Mouse (Mus musculus): Measurements from ENCODE around the gene Kif17. TPM values are rescaled to one million over a fixed set of nuclear protein-coding genes. Genes with fewer than 3 reads are reported as not detected.

Gene Kif17
- total and polyA plus RNA-seq, 3 experiments = 0.16 TPM; not detected in 1

- peaks cover 39% of the 10 kb centered on the region for H3K27me3 ChIP-seq (ENCODE audit: insufficient read depth, low read length)
- H3K4me1 ChIP-seq (ENCODE audit: insufficient read depth, low read depth, low read length) = no peaks in the 10 kb centered on the region
- no peaks in the 10 kb centered on the region for H3K36me3 ChIP-seq (replicated peaks)
- H3K4me3 ChIP-seq (ENCODE audit: low read depth, low read length) = no peak overlapping the region
- H3K9me3 ChIP-seq (replicated peaks) = no peaks in the 10 kb centered on the region; the same call in 1 of the 2 replicates
- no peak for ATAC-seq (ENCODE audit: extremely low read depth, insufficient number of reproducible peaks, low FRiP score, poor library complexity, severe bottlenecking)
- TF ChIP-seq POLR2AphosphoS5 (IDR thresholded peaks at IDR 0.05; ENCODE audit: insufficient replicate concordance, low read depth, low read length) = no peak
- no peak for TF ChIP-seq GATA1 (IDR thresholded peaks at IDR 0.05; ENCODE audit: borderline replicate concordance, low read length)
- no peak for TF ChIP-seq GATA2 (IDR thresholded peaks at IDR 0.05; ENCODE audit: borderline replicate concordance, low read depth, low read length)
- TF ChIP-seq TAL1 (conservative IDR thresholded peaks at IDR 0.05; ENCODE audit: low read depth, low read length) = no peak
- TF ChIP-seq CTCF (IDR thresholded peaks at IDR 0.05; ENCODE audit: low read depth, low read length) = no peak
- no peak for DNase-seq (ENCODE audit: low spot score)
These were observed 22.1 kb downstream of the Kif17 start for GRCm38 (mm10) chr4:138272011-138272997.

GRCm38 (mm10) chr4:138278346-138278745, 28.1 kb downstream of the Kif17 start:
- Histone ChIP-seq H3K4me1 (ENCODE audit: insufficient read depth, low read depth, low read length) (peaks cover 3% of the 10 kb centered on the region), H3K27me3 (ENCODE audit: insufficient read depth, low read length) (peaks cover 22% of the 10 kb centered on the region; the same call in 1 of the 2 replicates), H3K4me3 (ENCODE audit: low read depth, low read length) (no peak overlapping the region), H3K9me3 (replicated peaks) (no peaks in the 10 kb centered on the region), H3K36me3 (replicated peaks) (no peaks in the 10 kb centered on the region)
- DNase-seq (ENCODE audit: low spot score) = no peak
- TF ChIP-seq TAL1 (conservative IDR thresholded peaks at IDR 0.05; ENCODE audit: low read depth, low read length) = no peak
- no peak for TF ChIP-seq GATA2 (IDR thresholded peaks at IDR 0.05; ENCODE audit: borderline replicate concordance, low read depth, low read length)
- TF ChIP-seq GATA1 (IDR thresholded peaks at IDR 0.05; ENCODE audit: borderline replicate concordance, low read length) = no peak
- TF ChIP-seq POLR2AphosphoS5 (IDR thresholded peaks at IDR 0.05; ENCODE audit: insufficient replicate concordance, low read depth, low read length) = no peak
- TF ChIP-seq CTCF (IDR thresholded peaks at IDR 0.05; ENCODE audit: low read depth, low read length) = no peak
- ATAC-seq (ENCODE audit: extremely low read depth, insufficient number of reproducible peaks, low FRiP score, poor library complexity, severe bottlenecking) = no peak

- Histone ChIP-seq H3K27me3 (ENCODE audit: insufficient read depth, low read length) (peaks cover 32% of the 10 kb centered on the region; the same call in 1 of the 2 replicates), H3K36me3 (replicated peaks) (no peaks in the 10 kb centered on the region), H3K4me3 (ENCODE audit: low read depth, low read length) (no peak overlapping the region), H3K4me1 (ENCODE audit: insufficient read depth, low read depth, low read length) (peaks cover 3% of the 10 kb centered on the region), H3K9me3 (replicated peaks) (no peaks in the 10 kb centered on the region)
- ATAC-seq (ENCODE audit: extremely low read depth, insufficient number of reproducible peaks, low FRiP score, poor library complexity, severe bottlenecking) = peak; percentile 80
- TF ChIP-seq GATA1 (IDR thresholded peaks at IDR 0.05; ENCODE audit: borderline replicate concordance, low read length) (no peak), GATA2 (IDR thresholded peaks at IDR 0.05; ENCODE audit: borderline replicate concordance, low read depth, low read length) (no peak), CTCF (IDR thresholded peaks at IDR 0.05; ENCODE audit: low read depth, low read length) (peak; percentile 99), POLR2AphosphoS5 (IDR thresholded peaks at IDR 0.05; ENCODE audit: insufficient replicate concordance, low read depth, low read length) (no peak), TAL1 (conservative IDR thresholded peaks at IDR 0.05; ENCODE audit: low read depth, low read length) (no peak)
- peak; percentile 82 for DNase-seq (ENCODE audit: low spot score)
These were observed 32.6 kb downstream of the Kif17 start for GRCm38 (mm10) chr4:138282834-138283233.

- DNase-seq (ENCODE audit: low spot score) (no peak), ATAC-seq (ENCODE audit: extremely low read depth, insufficient number of reproducible peaks, low FRiP score, poor library complexity, severe bottlenecking) (no peak)
- Histone ChIP-seq H3K4me1 (ENCODE audit: insufficient read depth, low read depth, low read length) (no peaks in the 10 kb centered on the region), H3K9me3 (replicated peaks) (no peaks in the 10 kb centered on the region), H3K27me3 (ENCODE audit: insufficient read depth, low read length) (peaks cover 43% of the 10 kb centered on the region), H3K4me3 (ENCODE audit: low read depth, low read length) (no peak overlapping the region), H3K36me3 (replicated peaks) (no peaks in the 10 kb centered on the region)
- TF ChIP-seq TAL1 (conservative IDR thresholded peaks at IDR 0.05; ENCODE audit: low read depth, low read length) (no peak), GATA1 (IDR thresholded peaks at IDR 0.05; ENCODE audit: borderline replicate concordance, low read length) (no peak), CTCF (IDR thresholded peaks at IDR 0.05; ENCODE audit: low read depth, low read length) (no peak), GATA2 (IDR thresholded peaks at IDR 0.05; ENCODE audit: borderline replicate concordance, low read depth, low read length) (no peak), POLR2AphosphoS5 (IDR thresholded peaks at IDR 0.05; ENCODE audit: insufficient replicate concordance, low read depth, low read length) (no peak)
These were observed 36.2 kb downstream of the Kif17 start for GRCm38 (mm10) chr4:138286411-138286810.

- no peak for TF ChIP-seq GATA1 (IDR thresholded peaks at IDR 0.05; ENCODE audit: borderline replicate concordance, low read length)
- TF ChIP-seq CTCF (IDR thresholded peaks at IDR 0.05; ENCODE audit: low read depth, low read length) = no peak
- no peak for TF ChIP-seq TAL1 (conservative IDR thresholded peaks at IDR 0.05; ENCODE audit: low read depth, low read length)
- no peak for TF ChIP-seq POLR2AphosphoS5 (IDR thresholded peaks at IDR 0.05; ENCODE audit: insufficient replicate concordance, low read depth, low read length)
- TF ChIP-seq GATA2 (IDR thresholded peaks at IDR 0.05; ENCODE audit: borderline replicate concordance, low read depth, low read length) = no peak
- no peak for DNase-seq (ENCODE audit: low spot score)
- no peak for ATAC-seq (ENCODE audit: extremely low read depth, insufficient number of reproducible peaks, low FRiP score, poor library complexity, severe bottlenecking)
- peaks cover 57% of the 10 kb centered on the region for H3K27me3 ChIP-seq (ENCODE audit: insufficient read depth, low read length)
- no peaks in the 10 kb centered on the region for H3K36me3 ChIP-seq (replicated peaks)
- no peaks in the 10 kb centered on the region for H3K4me1 ChIP-seq (ENCODE audit: insufficient read depth, low read depth, low read length)
- no peak overlapping the region for H3K4me3 ChIP-seq (ENCODE audit: low read depth, low read length)
- no peaks in the 10 kb centered on the region for H3K9me3 ChIP-seq (replicated peaks)
These were observed 38.5 kb downstream of the Kif17 start for GRCm38 (mm10) chr4:138288691-138289090.

- H3K36me3 ChIP-seq (replicated peaks) = no peaks in the 10 kb centered on the region
- peaks cover 52% of the 10 kb centered on the region for H3K27me3 ChIP-seq (ENCODE audit: insufficient read depth, low read length)
- no peaks in the 10 kb centered on the region for H3K9me3 ChIP-seq (replicated peaks)
- no peaks in the 10 kb centered on the region for H3K4me1 ChIP-seq (ENCODE audit: insufficient read depth, low read depth, low read length)
- no peak for TF ChIP-seq CTCF (IDR thresholded peaks at IDR 0.05; ENCODE audit: low read depth, low read length)
- TF ChIP-seq GATA2 (IDR thresholded peaks at IDR 0.05; ENCODE audit: borderline replicate concordance, low read depth, low read length) = no peak
- TF ChIP-seq POLR2AphosphoS5 (IDR thresholded peaks at IDR 0.05; ENCODE audit: insufficient replicate concordance, low read depth, low read length) = no peak
- no peak for TF ChIP-seq TAL1 (conservative IDR thresholded peaks at IDR 0.05; ENCODE audit: low read depth, low read length)
- TF ChIP-seq GATA1 (IDR thresholded peaks at IDR 0.05; ENCODE audit: borderline replicate concordance, low read length) = no peak
- ATAC-seq (ENCODE audit: extremely low read depth, insufficient number of reproducible peaks, low FRiP score, poor library complexity, severe bottlenecking) (no peak), DNase-seq (ENCODE audit: low spot score) (no peak)
- H3K4me3 ChIP-seq (ENCODE audit: low read depth, low read length) = no peak overlapping the region
These were observed 41.8 kb downstream of the Kif17 start for GRCm38 (mm10) chr4:138292028-138292427.
